Mouse (Mus musculus): ENCODE data around the gene Plekha4. TPM values are rescaled to one million over a fixed set of nuclear protein-coding genes. Genes with fewer than 3 reads are reported as not detected.

Plekha4 gene
- polyA plus RNA-seq (2021; fragmentation: Nextera tagmentation) = 3.8 and 7.2 TPM in 2 replicates
- long read RNA-seq, experiment 1, partial matches to known transcripts = 2 of 8 reads
- long read RNA-seq, experiment 1, other reads (novel, unspliced or antisense) = 6 of 8 reads
- long read RNA-seq, experiment 2, partial matches to known transcripts = 3 of 6 reads
- long read RNA-seq, experiment 2, other reads (novel, unspliced or antisense) = 3 of 6 reads

GRCm38 (mm10) chr7:45525809-45526473 is at the start of gene Plekha4, which contains the start of gene Ppp1r15a:
TSS of gene Plekha4 (plus strand) at chr7:45526330.
TSS of gene Ppp1r15a (minus strand) at chr7:45526268.

DNA sequence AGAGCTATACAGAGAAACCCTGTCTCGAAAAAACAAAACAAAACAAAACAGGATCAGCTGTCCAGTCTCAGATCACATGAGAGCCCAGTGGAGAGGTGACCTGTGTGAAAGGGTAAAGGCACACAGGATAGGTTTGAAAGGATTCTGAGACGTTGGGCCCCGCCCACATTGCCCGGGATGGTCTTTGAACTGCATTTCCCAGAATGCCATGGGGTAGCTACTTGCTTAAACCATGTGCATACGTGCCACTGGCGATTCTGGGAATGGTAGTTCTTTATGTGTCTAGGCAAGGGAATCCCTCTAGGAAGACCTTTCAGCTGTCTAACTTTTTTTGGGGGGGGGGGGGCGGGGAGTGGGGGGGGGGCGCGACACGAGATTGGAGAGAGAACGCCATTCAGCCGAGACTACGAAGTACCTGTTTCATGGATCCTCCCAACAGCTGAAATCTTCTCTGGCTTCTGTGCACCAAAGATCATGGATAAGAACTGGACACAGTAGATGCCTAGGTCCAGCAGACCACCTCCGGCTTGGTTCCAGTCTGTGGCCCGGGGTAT is 44.7 kb upstream of the Plekha4 start, which contains the start of gene Tulp2:
Gene Tulp2, plus strand, starts transcription at position 504 of the 554 bp plus-strand sequence.

GRCm38 (mm10) chr7:45486761-45487415 is 39.2 kb upstream of the Plekha4 start, which contains the start of gene Gm45808:
TSS of gene Gm45808 (minus strand) at chr7:45486811.

DNA sequence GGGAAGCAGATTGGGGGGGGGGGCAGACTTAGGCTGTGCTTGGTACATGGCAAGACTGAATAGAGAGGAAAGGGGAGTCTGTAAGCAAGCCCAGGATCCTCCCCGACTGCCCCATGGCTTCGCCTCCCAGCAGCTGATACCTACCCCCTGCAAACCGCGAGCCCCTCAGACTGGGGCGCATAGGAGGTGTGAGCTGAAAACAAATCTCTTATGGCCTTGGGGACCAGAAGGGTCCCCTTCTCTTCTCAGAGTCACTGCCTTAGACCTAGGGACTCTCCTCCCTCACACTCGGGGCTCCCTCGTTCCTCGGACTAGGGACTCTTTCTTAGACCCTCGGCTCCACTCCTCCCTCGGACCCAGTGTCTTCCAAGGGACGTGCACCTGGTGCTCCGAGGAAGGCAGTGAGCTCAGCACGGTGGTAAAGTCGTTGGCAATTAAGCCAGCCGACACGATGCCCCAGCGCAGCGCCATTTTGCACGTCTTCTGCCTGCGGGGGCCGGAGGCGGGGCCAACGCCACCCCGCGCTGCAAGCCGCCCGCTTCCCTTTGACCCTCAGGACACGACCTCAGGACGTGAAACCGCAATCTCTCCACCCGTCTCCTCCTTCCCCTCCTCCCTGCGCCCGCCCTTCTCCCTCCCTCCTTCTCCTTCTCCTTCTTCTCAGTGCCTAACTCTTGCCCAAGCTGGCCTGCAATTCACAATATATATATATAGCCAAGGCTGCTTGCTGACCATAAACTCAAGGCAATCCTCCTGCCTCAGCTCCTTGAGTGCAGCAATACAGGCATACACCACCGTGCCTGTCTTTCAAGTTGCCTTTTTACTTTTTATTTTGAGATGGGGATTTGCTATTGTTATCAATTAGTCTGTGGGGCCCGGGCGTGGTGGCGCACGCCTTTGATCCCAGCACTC is 37.6 kb upstream of the Plekha4 start, which contains the start of gene Dhdh:
Gene Dhdh, minus strand, starts transcription at position 513 of the 912 bp plus-strand sequence.

GRCm38 (mm10) chr7:45509912-45510787 is 16.0 kb upstream of the Plekha4 start, which contains the start of gene Nucb1:
TSS of gene Nucb1 (minus strand) at chr7:45510406.

DNA sequence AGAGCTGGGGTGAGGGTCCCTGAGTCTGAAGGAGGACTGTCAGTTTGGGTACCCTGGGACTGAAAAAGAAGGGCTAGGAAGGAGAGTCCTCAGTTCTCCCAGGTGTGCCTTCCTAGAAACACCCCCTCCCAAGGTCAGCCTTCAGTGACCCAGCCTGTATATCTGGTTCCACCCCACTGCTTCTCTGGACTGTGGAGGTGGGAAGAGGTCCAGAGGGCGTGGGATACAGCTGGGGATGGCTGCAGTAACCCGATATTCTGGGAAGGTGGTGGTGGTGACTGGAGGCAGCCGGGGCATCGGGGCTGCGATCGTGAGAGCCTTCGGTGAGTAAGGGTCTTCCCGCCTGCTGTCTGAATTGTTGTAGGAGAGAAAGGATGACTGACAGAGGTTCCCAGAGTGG is 28.6 kb downstream of the Plekha4 start, which contains the start of gene Hsd17b14:
Gene Hsd17b14, plus strand, starts transcription at position 150 of the 400 bp plus-strand sequence.

DNA sequence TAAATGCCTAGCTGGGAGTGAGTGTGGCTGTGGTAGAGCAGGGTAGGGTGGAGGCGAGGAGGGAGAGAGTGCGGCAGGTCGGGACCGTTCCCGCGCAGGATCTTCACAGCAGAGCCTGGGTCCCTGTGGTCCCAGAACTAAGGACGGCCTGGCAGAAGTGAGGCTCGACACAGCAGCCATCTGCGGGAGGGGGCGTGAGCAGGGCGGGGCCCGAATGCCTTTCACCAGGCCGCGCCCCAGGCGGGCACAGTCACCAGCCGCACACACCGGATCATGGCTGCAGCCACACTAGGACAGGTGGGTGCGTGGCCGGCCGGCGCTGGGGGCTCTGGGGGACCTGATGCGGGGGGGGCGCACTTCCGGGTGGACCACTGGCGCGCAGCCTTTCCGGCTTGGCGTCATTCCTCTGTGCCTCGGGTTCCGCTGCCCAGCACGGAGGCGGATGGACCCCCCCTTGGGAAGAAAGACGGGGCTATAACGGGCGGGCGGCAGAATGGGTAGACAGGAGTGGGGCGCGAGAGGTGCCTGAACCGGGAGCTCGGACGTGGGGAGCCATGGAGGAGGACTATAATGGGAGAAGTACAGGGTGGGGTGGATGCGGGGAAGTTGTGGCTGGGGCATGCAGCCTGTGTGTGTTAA is 44.1 kb downstream of the Plekha4 start, which contains the start of gene Bcat2:
Gene Bcat2, plus strand, starts transcription at position 51 of the 639 bp plus-strand sequence.

Other genes starting within 250 kb of the Plekha4 start
- not detected in 2 replicates for gene Slc6a21, start 248.8 kb upstream of the Plekha4 start, polyA plus RNA-seq (2021; fragmentation: Nextera tagmentation)
- 9.2 and 15.2 TPM in 2 replicates for gene Trpm4, start 192.6 kb upstream of the Plekha4 start, polyA plus RNA-seq (2021; fragmentation: Nextera tagmentation)
- 0.05 and 0.11 TPM in 2 replicates for gene Hrc, start 191.0 kb upstream of the Plekha4 start, polyA plus RNA-seq (2021; fragmentation: Nextera tagmentation)
- 11.0 and 32.9 TPM in 2 replicates for gene Ppfia3, start 159.3 kb upstream of the Plekha4 start, polyA plus RNA-seq (2021; fragmentation: Nextera tagmentation)
- 270 and 272 TPM in 2 replicates for gene Lin7b, start 155.7 kb upstream of the Plekha4 start, polyA plus RNA-seq (2021; fragmentation: Nextera tagmentation)
- 34.4 and 37.7 TPM in 2 replicates for gene Snrnp70, start 130.6 kb upstream of the Plekha4 start, polyA plus RNA-seq (2021; fragmentation: Nextera tagmentation)
- gene Kcna7, start 120.7 kb upstream of the Plekha4 start, polyA plus RNA-seq (2021; fragmentation: Nextera tagmentation) = not detected in 2 replicates
- gene Ntf5, start 112.6 kb upstream of the Plekha4 start, polyA plus RNA-seq (2021; fragmentation: Nextera tagmentation) = 0.10 TPM in 1 of 2 replicates, not detected in the other
- 0.19 TPM in 1 of 2 replicates, not detected in the other for gene Lhb, start 105.5 kb upstream of the Plekha4 start, polyA plus RNA-seq (2021; fragmentation: Nextera tagmentation)
- gene Gys1, start 91.5 kb upstream of the Plekha4 start, polyA plus RNA-seq (2021; fragmentation: Nextera tagmentation) = 8.9 and 9.1 TPM in 2 replicates
- 34.4 and 45.9 TPM in 2 replicates for gene Ruvbl2, start 88.2 kb upstream of the Plekha4 start, polyA plus RNA-seq (2021; fragmentation: Nextera tagmentation)
- 1,322 and 1,591 TPM in 2 replicates for gene Ftl1, start 66.4 kb upstream of the Plekha4 start, polyA plus RNA-seq (2021; fragmentation: Nextera tagmentation)
- 94.9 and 121 TPM in 2 replicates for gene Bax, start 59.4 kb upstream of the Plekha4 start, polyA plus RNA-seq (2021; fragmentation: Nextera tagmentation)
- gene Tulp2, start 44.5 kb upstream of the Plekha4 start, polyA plus RNA-seq (2021; fragmentation: Nextera tagmentation) = 0.08 and 0.17 TPM in 2 replicates
- gene Gm45808, start 39.5 kb upstream of the Plekha4 start, polyA plus RNA-seq (2021; fragmentation: Nextera tagmentation) = not detected in 2 replicates
- 3.8 TPM in 2 replicates for gene Dhdh, start 37.5 kb upstream of the Plekha4 start, polyA plus RNA-seq (2021; fragmentation: Nextera tagmentation)
- 48.4 and 64.7 TPM in 2 replicates for gene Nucb1, start 15.9 kb upstream of the Plekha4 start, polyA plus RNA-seq (2021; fragmentation: Nextera tagmentation)
- 18.3 and 18.8 TPM in 2 replicates for gene Ppp1r15a, start 62 bp upstream of the Plekha4 start, polyA plus RNA-seq (2021; fragmentation: Nextera tagmentation)
- 0.36 and 0.38 TPM in 2 replicates for gene Hsd17b14, start 28.6 kb downstream of the Plekha4 start, polyA plus RNA-seq (2021; fragmentation: Nextera tagmentation)
- 6.9 and 8.4 TPM in 2 replicates for gene Bcat2, start 43.8 kb downstream of the Plekha4 start, polyA plus RNA-seq (2021; fragmentation: Nextera tagmentation)
- gene Fgf21, start 89.2 kb downstream of the Plekha4 start, polyA plus RNA-seq (2021; fragmentation: Nextera tagmentation) = 0.22 and 0.24 TPM in 2 replicates
- gene Fut1, start 91.0 kb downstream of the Plekha4 start, polyA plus RNA-seq (2021; fragmentation: Nextera tagmentation) = 0.06 and 0.07 TPM in 2 replicates
- gene Izumo1, start 95.5 kb downstream of the Plekha4 start, polyA plus RNA-seq (2021; fragmentation: Nextera tagmentation) = not detected in 2 replicates
- 1.8 and 2.5 TPM in 2 replicates for gene Rasip1, start 101.2 kb downstream of the Plekha4 start, polyA plus RNA-seq (2021; fragmentation: Nextera tagmentation)
- gene Mamstr, start 113.6 kb downstream of the Plekha4 start, polyA plus RNA-seq (2021; fragmentation: Nextera tagmentation) = 0.89 and 2.4 TPM in 2 replicates
- 0.06 and 0.09 TPM in 2 replicates for gene Fut2, start 140.1 kb downstream of the Plekha4 start, polyA plus RNA-seq (2021; fragmentation: Nextera tagmentation)
- 6.5 and 9.8 TPM in 2 replicates for gene Ntn5, start 157.7 kb downstream of the Plekha4 start, polyA plus RNA-seq (2021; fragmentation: Nextera tagmentation)
- 0.26 and 0.38 TPM in 2 replicates for gene Sec1, start 168.1 kb downstream of the Plekha4 start, polyA plus RNA-seq (2021; fragmentation: Nextera tagmentation)
- 74.9 and 93.1 TPM in 2 replicates for gene Car11, start 173.5 kb downstream of the Plekha4 start, polyA plus RNA-seq (2021; fragmentation: Nextera tagmentation)
- gene Dbp, start 178.8 kb downstream of the Plekha4 start, polyA plus RNA-seq (2021; fragmentation: Nextera tagmentation) = 30.2 and 130 TPM in 2 replicates
- gene Rpl18, start 189.1 kb downstream of the Plekha4 start, polyA plus RNA-seq (2021; fragmentation: Nextera tagmentation) = 335 and 337 TPM in 2 replicates
- 4.9 and 10.6 TPM in 2 replicates for gene Sphk2, start 191.7 kb downstream of the Plekha4 start, polyA plus RNA-seq (2021; fragmentation: Nextera tagmentation)
- 0.08 and 0.22 TPM in 2 replicates for gene Fam83e, start 194.9 kb downstream of the Plekha4 start, polyA plus RNA-seq (2021; fragmentation: Nextera tagmentation)
- not detected in 2 replicates for gene Spaca4, start 199.5 kb downstream of the Plekha4 start, polyA plus RNA-seq (2021; fragmentation: Nextera tagmentation)